Mouse (Mus musculus): ENCODE measurements around the gene Tmco4. TPM values are rescaled to one million over a fixed set of nuclear protein-coding genes. Genes with fewer than 3 reads are reported as not detected.

Gene Tmco4
- polyA plus RNA-seq, 1 experiment from 2014 or later: 5.5 TPM

DNA sequence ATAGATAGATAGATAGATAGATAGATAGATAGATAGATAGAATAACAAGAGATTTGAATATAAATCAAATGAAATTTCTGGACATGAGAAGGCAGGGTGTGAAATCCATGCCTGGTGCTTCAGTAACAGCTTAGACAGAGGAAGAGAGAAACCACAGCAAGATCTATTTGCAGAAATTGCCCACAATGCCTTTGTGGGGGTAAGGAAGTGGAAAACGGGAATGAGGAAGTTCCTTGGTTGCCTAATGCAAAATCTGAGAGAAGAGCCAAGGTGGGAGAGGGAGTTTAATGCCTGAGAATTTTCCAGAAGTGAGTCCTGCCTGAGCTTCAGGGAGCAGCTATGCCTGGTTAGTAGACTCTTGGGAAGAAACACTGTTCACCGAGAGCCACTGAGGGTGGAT, 70.9 kb downstream of the Tmco4 start:
- H3K4me1 ChIP-seq: no peaks in the 10 kb centered on the region; the same call in 1 of the 2 replicates
- no peaks in the 10 kb centered on the region; the same call in 1 of the 2 replicates for H3K9me3 ChIP-seq
- no peak overlapping the region for H3K4me3 ChIP-seq
- H3K36me3 ChIP-seq: no peaks in the 10 kb centered on the region
- no peak overlapping the region for H3K27ac ChIP-seq
- no peak overlapping the region for H3K9ac ChIP-seq
- ATAC-seq (ENCODE audit: insufficient number of reproducible peaks, low FRiP score, low TSS enrichment, low read depth): no peak
- H3K27me3 ChIP-seq: peaks cover 13% of the 10 kb centered on the region
- no peak overlapping the region for H3K4me2 ChIP-seq
- 87% methylated on average over 2 of the region's 2 CpGs for WGBS

DNA sequence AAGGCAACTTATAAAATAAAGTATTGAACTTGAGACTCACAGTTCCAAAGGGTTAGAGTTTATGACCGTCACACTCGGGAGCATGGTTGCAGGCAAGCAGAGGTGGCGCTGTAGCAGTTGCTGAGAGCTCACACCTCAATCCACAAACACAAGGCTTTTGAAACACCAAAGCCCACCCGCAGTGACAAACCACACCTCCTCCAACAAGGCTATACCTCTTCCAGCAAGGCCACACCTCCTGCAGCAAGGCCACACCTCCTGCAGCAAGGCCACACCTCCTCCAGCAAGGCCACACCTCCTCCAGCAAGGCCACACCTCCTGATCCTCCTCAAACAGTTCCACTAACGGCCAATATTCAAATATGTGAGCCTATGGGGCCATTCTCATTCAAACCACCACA, 71.9 kb downstream of the Tmco4 start:
- H3K4me2 ChIP-seq: no peak overlapping the region
- H3K27me3 ChIP-seq: peaks cover 8% of the 10 kb centered on the region
- no peak overlapping the region for H3K27ac ChIP-seq
- no peak overlapping the region for H3K4me3 ChIP-seq
- WGBS: 84% methylated on average over 5 of the region's 5 CpGs
- H3K9ac ChIP-seq: no peak overlapping the region
- no peaks in the 10 kb centered on the region for H3K4me1 ChIP-seq
- ATAC-seq (ENCODE audit: insufficient number of reproducible peaks, low FRiP score, low TSS enrichment, low read depth): no peak
- no peaks in the 10 kb centered on the region for H3K36me3 ChIP-seq
- no peaks in the 10 kb centered on the region; the same call in 1 of the 2 replicates for H3K9me3 ChIP-seq

DNA sequence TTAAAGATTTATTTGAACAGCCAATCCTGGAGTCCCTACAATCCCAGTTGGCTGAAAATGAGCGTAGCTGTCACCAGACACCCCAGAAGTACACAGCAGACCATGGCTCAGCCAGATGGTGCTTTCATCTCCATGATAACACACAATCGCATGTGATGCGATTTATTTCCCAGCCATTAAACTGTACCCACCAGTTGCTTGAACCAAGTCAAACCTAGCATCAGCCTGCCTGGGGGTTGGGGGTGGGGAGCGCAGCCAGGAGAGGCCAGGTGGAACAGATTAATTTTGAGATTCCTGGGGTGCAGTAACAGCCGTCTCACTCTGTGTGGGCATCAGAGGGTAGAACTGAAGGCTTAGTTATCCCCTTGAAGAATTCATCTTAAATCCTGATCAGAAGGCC, 73.7 kb downstream of the Tmco4 start:
- H3K4me3 ChIP-seq: no peak overlapping the region

DNA sequence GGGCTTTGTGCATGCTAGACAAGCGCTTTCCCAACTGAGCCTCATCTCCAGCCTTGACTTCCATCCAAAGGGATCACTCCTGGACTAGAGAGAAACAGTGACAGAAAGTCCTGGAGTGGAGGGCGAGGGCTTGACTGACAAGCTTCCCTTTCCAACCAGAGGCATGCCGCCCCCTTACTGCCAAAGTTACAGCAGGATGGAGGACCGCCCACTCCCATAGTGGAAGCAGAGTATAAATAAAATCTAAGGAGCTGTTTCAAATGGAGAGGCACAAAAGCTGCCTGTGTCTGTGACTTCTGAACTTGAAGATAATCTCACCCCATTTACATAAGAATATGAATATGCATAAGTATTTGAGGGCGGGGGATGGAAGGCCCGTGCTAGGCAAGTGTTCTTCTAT, 75.8 kb downstream of the Tmco4 start:
- no peaks in the 10 kb centered on the region; the same call in 1 of the 2 replicates for H3K9me3 ChIP-seq
- H3K9ac ChIP-seq: no peak overlapping the region
- no peak overlapping the region for H3K4me2 ChIP-seq
- no peak for ATAC-seq (ENCODE audit: insufficient number of reproducible peaks, low FRiP score, low TSS enrichment, low read depth)
- no peak overlapping the region for H3K27ac ChIP-seq
- H3K27me3 ChIP-seq: no peaks in the 10 kb centered on the region
- no peaks in the 10 kb centered on the region for H3K36me3 ChIP-seq
- no peak overlapping the region for H3K4me3 ChIP-seq
- no peaks in the 10 kb centered on the region for H3K4me1 ChIP-seq
- 79% methylated on average over 6 of the region's 6 CpGs for WGBS

More for the DNA sequence above, 73.7 kb downstream of the Tmco4 start:
- WGBS: 43% methylated on average over 5 of the region's 5 CpGs
- Histone ChIP-seq H3K4me2 (no peak overlapping the region), H3K9me3 (no peaks in the 10 kb centered on the region; the same call in 1 of the 2 replicates), H3K36me3 (no peaks in the 10 kb centered on the region), H3K27ac (no peak overlapping the region), H3K27me3 (no peaks in the 10 kb centered on the region), H3K9ac (no peak overlapping the region), H3K4me1 (no peaks in the 10 kb centered on the region)
- ATAC-seq (ENCODE audit: insufficient number of reproducible peaks, low FRiP score, low TSS enrichment, low read depth): no peak

DNA sequence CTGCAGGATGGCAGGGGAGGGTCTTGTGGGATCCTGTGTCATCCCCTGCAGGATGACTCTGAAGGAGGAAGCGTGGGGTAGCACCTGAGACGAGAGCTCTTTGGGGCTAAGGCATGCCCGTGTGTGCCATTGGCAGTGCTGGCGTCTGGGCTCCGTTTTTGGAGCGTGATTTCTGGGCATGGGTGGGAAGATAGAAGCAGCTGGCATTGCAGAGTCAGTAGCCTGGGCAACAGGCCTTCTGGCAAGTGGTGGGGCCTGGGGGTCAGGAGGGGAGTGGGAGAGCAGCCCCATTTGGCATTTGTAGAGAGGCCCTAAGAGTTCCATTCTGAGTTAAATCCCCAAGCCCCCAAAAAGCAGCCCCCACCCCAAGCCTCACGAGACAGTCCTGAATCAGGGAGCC, 80.1 kb downstream of the Tmco4 start:
- ATAC-seq (ENCODE audit: insufficient number of reproducible peaks, low FRiP score, low TSS enrichment, low read depth): no peak
- Histone ChIP-seq H3K4me2 (no peak overlapping the region), H3K9me3 (no peaks in the 10 kb centered on the region; the same call in 1 of the 2 replicates), H3K36me3 (no peaks in the 10 kb centered on the region), H3K4me3 (no peak overlapping the region), H3K4me1 (no peaks in the 10 kb centered on the region), H3K27ac (no peak overlapping the region), H3K9ac (no peak overlapping the region), H3K27me3 (no peaks in the 10 kb centered on the region; the same call in 1 of the 2 replicates)
- WGBS: 77% methylated on average over 7 of the region's 7 CpGs

DNA sequence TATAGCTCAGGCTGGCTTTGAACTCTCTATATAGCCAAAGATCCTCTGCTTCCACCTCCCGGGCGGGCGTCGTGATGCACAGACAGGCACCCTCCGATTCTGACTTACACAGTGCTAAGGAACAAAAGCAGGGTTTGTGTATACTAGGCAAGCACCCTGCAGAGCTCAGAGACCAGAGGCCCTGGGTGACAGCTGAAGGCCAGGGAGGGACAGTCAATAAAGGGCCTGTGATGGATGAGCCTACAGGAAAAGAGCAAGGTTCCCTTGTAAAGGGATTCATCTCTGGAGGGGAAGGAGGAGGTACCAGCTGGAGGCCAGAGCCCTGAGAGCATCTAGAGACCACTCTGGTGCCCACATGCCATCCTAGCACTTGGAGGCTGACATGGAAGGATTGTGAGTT, 80.7 kb downstream of the Tmco4 start:
- Histone ChIP-seq H3K36me3 (no peaks in the 10 kb centered on the region), H3K4me3 (no peak overlapping the region), H3K9ac (no peak overlapping the region), H3K4me1 (no peaks in the 10 kb centered on the region), H3K4me2 (no peak overlapping the region), H3K9me3 (no peaks in the 10 kb centered on the region), H3K27ac (no peak overlapping the region), H3K27me3 (no peaks in the 10 kb centered on the region; the same call in 1 of the 2 replicates)
- ATAC-seq (ENCODE audit: insufficient number of reproducible peaks, low FRiP score, low TSS enrichment, low read depth): no peak
- 55% methylated on average over 5 of the region's 5 CpGs for WGBS

DNA sequence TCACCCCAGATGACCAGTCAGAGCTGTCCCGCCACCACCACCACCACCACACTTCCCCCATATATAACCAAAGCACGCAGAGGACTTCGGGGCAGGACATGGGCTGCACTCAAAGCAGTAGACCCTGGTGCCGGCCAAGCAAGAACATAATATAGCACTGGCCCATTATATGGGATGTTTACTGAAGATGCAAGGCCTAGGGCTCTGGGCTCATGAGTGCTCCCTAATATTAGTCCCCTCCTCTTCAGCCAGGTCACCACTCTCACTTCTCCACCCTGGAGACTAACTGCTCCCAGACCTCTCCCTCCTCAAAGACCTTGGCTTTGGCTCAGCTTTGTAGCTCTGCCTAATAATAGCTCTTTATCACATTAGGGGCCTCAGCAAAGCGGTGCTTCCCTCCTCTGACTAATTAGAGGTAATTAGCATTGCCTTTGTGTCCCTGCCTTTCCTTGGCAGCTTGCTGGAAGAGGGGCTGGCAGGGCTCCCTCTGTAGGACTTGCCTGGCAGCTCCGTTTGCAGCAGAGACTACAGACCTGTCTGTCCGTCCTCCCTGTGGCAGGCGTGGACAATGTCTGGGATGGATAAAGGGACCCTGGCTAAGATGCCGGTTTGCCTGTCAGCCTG, 81.7 kb downstream of the Tmco4 start:
- no peak for ATAC-seq (ENCODE audit: insufficient number of reproducible peaks, low FRiP score, low TSS enrichment, low read depth)
- no peaks in the 10 kb centered on the region for H3K9me3 ChIP-seq
- H3K36me3 ChIP-seq: no peaks in the 10 kb centered on the region
- H3K9ac ChIP-seq: no peak overlapping the region
- no peaks in the 10 kb centered on the region; the same call in 1 of the 2 replicates for H3K27me3 ChIP-seq
- H3K4me1 ChIP-seq: no peaks in the 10 kb centered on the region
- 44% methylated on average over 9 of the region's 9 CpGs for WGBS
- H3K27ac ChIP-seq: no peak overlapping the region
- no peak overlapping the region for H3K4me2 ChIP-seq
- no peak overlapping the region for H3K4me3 ChIP-seq

DNA sequence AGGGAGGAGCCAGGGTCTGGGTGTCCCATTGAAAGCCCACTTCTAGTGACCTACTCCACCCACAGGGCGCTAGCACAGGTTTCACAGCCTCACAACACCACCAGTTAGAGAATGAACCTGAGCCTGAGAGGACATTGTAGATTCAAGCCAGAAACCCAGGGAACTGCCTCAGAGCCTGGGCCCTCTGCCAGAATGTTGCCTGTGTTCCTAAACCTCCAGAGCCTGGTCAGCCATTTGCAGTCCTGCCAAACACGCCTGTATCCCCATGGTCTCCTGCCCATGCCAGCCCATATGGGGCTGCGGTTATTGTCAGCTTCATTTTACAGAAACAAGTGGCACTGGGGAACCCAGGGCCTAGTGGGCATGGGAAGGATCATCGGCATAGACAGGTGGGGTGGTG, 82.6 kb downstream of the Tmco4 start:
- no peak overlapping the region for H3K9ac ChIP-seq
- no peaks in the 10 kb centered on the region for H3K9me3 ChIP-seq
- H3K36me3 ChIP-seq: no peaks in the 10 kb centered on the region
- H3K27ac ChIP-seq: no peak overlapping the region
- 76% methylated on average over 4 of the region's 4 CpGs for WGBS
- no peak overlapping the region for H3K4me2 ChIP-seq
- H3K4me3 ChIP-seq: no peak overlapping the region
- ATAC-seq (ENCODE audit: insufficient number of reproducible peaks, low FRiP score, low TSS enrichment, low read depth): no peak
- H3K27me3 ChIP-seq: no peaks in the 10 kb centered on the region; the same call in 1 of the 2 replicates
- no peaks in the 10 kb centered on the region for H3K4me1 ChIP-seq

DNA sequence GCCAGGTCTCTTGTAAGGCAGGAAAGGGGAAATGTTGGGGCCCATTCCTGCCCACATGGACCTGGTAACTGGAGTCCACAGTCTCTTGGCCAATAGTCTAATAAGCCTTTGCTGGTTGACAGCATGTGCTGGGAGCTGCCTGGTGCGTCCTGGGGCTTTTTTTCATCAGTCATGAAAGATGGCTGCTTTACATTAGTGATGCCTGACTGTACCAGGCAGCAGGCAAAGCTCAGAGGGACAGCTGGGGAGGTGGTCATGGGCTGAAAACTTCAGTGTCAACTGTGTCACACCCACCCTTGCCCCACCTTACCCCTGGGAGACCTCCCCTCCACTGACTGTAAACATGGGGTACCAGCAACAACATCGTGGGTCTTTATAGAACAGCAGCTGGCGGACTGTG, 83.1 kb downstream of the Tmco4 start:
- ATAC-seq (ENCODE audit: insufficient number of reproducible peaks, low FRiP score, low TSS enrichment, low read depth): no peak
- H3K4me1 ChIP-seq: no peaks in the 10 kb centered on the region
- no peak overlapping the region for H3K27ac ChIP-seq
- H3K4me3 ChIP-seq: no peak overlapping the region
- no peaks in the 10 kb centered on the region for H3K36me3 ChIP-seq
- H3K9ac ChIP-seq: no peak overlapping the region
- 53% methylated on average over 3 of the region's 3 CpGs for WGBS
- no peaks in the 10 kb centered on the region for H3K9me3 ChIP-seq
- no peak overlapping the region for H3K4me2 ChIP-seq
- no peaks in the 10 kb centered on the region; the same call in 1 of the 2 replicates for H3K27me3 ChIP-seq

DNA sequence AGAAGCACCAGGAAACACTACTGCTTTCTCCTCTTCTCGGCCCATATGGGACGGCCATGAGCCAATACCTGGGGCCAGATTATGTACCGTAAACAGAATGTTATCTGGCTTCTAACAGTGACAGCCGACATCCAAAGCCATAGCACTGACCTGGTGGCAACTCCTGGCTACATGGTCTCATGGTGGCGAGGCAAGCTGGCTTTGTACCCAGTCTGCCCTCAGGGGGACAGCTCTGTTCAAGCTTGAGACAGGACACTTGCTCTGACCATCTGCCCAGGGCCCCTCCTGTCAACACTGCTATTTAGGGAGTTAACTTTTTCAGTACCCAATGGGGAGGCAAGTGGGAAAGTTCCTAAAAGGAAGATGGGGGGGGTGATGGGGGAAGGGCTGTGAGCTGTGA, 84.6 kb downstream of the Tmco4 start:
- Histone ChIP-seq H3K27ac (no peak overlapping the region), H3K27me3 (no peaks in the 10 kb centered on the region; the same call in 1 of the 2 replicates), H3K9me3 (no peaks in the 10 kb centered on the region), H3K4me3 (no peak overlapping the region), H3K4me2 (no peak overlapping the region), H3K4me1 (no peaks in the 10 kb centered on the region), H3K9ac (no peak overlapping the region), H3K36me3 (no peaks in the 10 kb centered on the region)
- ATAC-seq (ENCODE audit: insufficient number of reproducible peaks, low FRiP score, low TSS enrichment, low read depth): no peak
- WGBS: 73% methylated on average over 5 of the region's 5 CpGs

DNA sequence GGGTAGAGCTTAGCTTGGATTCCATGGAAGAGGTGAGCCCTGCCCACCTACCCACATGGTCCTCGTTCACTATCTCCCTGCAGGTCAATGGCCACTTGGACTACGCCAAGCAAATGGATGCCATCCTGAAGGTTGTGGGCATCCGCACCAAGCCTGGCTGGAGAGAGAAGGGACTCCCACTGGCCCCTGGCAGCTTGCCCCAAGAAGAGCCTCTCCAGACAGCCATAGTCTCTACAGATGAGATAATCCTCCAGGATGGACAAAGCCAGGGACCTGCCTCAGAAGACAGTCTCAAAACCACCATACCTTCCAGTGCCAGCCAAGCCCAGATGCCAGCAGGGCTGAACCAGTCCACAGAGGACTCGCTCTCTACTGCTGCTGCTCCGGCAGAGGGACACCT, 85.3 kb downstream of the Tmco4 start:
- H3K27me3 ChIP-seq: no peaks in the 10 kb centered on the region; the same call in 1 of the 2 replicates
- H3K36me3 ChIP-seq: no peaks in the 10 kb centered on the region
- no peak for ATAC-seq (ENCODE audit: insufficient number of reproducible peaks, low FRiP score, low TSS enrichment, low read depth)
- H3K4me1 ChIP-seq: no peaks in the 10 kb centered on the region
- 82% methylated on average over 5 of the region's 5 CpGs for WGBS
- H3K4me2 ChIP-seq: no peak overlapping the region
- H3K9ac ChIP-seq: no peak overlapping the region
- H3K4me3 ChIP-seq: no peak overlapping the region
- no peak overlapping the region for H3K27ac ChIP-seq
- H3K9me3 ChIP-seq: no peaks in the 10 kb centered on the region

DNA sequence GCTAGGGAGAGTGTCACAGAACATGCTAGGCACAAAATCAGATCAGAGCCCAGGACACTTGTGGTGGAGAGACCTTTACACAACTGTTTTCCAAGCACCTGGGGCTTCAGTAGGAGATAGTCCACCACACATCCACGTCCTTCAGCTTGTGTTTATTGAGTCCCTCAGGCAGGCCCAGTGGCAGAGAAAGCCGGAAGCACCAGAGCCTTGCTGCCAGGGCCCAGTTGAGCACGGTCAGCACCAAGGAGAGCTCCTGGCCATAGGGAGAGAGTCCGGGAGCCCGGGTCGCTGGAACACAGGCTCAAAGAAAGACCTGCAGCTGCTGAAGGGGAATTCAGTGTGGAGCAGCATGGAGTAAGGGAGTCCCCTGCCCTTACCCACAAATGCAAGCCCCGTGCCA, 86.9 kb downstream of the Tmco4 start:
- Histone ChIP-seq H3K4me1 (no peaks in the 10 kb centered on the region), H3K36me3 (no peaks in the 10 kb centered on the region), H3K27ac (no peak overlapping the region), H3K4me2 (no peak overlapping the region), H3K27me3 (no peaks in the 10 kb centered on the region; the same call in 1 of the 2 replicates), H3K9ac (no peak overlapping the region), H3K4me3 (no peak overlapping the region), H3K9me3 (no peaks in the 10 kb centered on the region)
- no peak for ATAC-seq (ENCODE audit: insufficient number of reproducible peaks, low FRiP score, low TSS enrichment, low read depth)
- 4% methylated on average over 7 of the region's 7 CpGs for WGBS

DNA sequence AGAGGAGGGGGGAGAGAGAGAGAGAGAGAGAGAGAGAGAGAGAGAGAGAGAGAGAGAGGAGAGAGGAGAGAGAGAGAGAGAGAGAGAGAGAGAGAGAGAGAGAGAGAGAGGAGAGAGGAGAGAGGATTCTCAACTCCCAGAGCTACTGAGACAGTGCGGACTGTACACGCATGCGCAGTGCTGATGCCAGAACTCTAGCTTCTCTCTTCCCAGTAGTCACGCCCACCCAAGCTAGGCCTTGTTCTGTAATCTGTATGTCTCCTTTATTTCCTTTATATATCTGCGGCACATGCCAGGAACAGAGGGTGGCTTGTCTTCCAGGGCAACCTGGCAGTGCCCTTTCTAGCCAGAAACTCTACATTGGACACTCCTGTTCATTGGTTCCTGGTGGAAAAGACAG, 92.1 kb downstream of the Tmco4 start:
- no peaks in the 10 kb centered on the region for H3K9me3 ChIP-seq
- no peak overlapping the region for H3K9ac ChIP-seq
- no peaks in the 10 kb centered on the region for H3K4me1 ChIP-seq
- H3K36me3 ChIP-seq: no peaks in the 10 kb centered on the region
- peaks cover 14% of the 10 kb centered on the region for H3K27me3 ChIP-seq
- H3K4me3 ChIP-seq: no peak overlapping the region
- 88% methylated on average over 5 of the region's 5 CpGs for WGBS
- H3K27ac ChIP-seq: no peak overlapping the region
- no peak for ATAC-seq (ENCODE audit: insufficient number of reproducible peaks, low FRiP score, low TSS enrichment, low read depth)
- no peak overlapping the region for H3K4me2 ChIP-seq
